29 mouse cellular contexts compared by ENCODE assay signal in the genomic region with DNA sequence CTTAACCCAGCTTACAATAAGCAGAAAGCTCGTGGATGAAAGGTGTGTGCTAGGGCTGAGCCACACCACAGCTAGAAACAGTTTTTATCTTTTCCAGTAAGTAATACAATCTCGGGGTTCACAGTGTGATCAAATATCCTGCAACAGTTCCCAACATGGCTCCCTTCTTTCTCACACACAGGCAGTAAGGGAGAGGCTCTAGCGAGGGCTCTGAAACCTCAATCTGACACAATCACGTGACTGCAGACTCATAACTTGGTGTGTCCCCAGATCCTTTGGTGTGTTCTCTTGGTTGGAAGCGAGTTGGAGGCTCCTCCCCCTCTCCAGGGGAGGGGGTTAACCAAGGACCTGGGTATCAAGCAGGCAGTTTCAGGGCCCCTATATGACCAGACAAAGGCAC. TPM values are rescaled to one million over a fixed set of nuclear protein-coding genes. Genes with fewer than 3 reads are reported as not detected.
"Had no signal": no experiment of that assay in that cellular context is flagged by ENCODE, and none has a peak within 500 bp of the region (broad histone marks: within the 10 kb centered on the region; RNA-seq: fewer than 3 reads in every experiment).

No protein-coding gene starts in this region.

- DNase-seq: cerebellum, adult 9-10 months; cerebellum, adult 9-11 months; cerebellum, postnatal 10 days; cerebellum, postnatal 14 days; cerebellum, postnatal 25 days; cerebellum, postnatal 36 days; embryo, embryonic 11 days; forebrain, postnatal 0 days; gastrocnemius, adult 2 months; gastrocnemius, postnatal 10 days; gastrocnemius, postnatal 14 days; gastrocnemius, postnatal 25 days; gastrocnemius, postnatal 36 days; heart, adult 11 months; heart, adult 18-20 months; heart, adult 2 months had no signal

- ATAC-seq: forebrain, embryonic 13.5 days; forebrain, embryonic 14.5 days; forebrain, embryonic 15.5 days; forebrain, embryonic 16.5 days; forebrain, postnatal 0 days had no signal

- H3K27me3 ChIP-seq: embryonic facial prominence, embryonic 12.5 days; embryonic facial prominence, embryonic 13.5 days; forebrain, embryonic 13.5 days; forebrain, embryonic 15.5 days had no signal

- H3K9ac ChIP-seq: embryonic facial prominence, embryonic 12.5 days; embryonic facial prominence, embryonic 13.5 days; embryonic facial prominence, embryonic 15.5 days; forebrain, embryonic 12.5 days; forebrain, embryonic 13.5 days; forebrain, embryonic 15.5 days; forebrain, postnatal 0 days had no signal

- H3K4me1 ChIP-seq: embryonic facial prominence, embryonic 10.5 days; embryonic facial prominence, embryonic 12.5 days; embryonic facial prominence, embryonic 13.5 days; embryonic facial prominence, embryonic 15.5 days; forebrain, embryonic 10.5 days; forebrain, embryonic 12.5 days; forebrain, embryonic 13.5 days; forebrain, embryonic 15.5 days had no signal

- H3K36me3 ChIP-seq: embryonic facial prominence, embryonic 10.5 days; embryonic facial prominence, embryonic 12.5 days; embryonic facial prominence, embryonic 13.5 days; embryonic facial prominence, embryonic 15.5 days; forebrain, embryonic 10.5 days; forebrain, embryonic 12.5 days; forebrain, embryonic 15.5 days had no signal

- H3K4me2 ChIP-seq: embryonic facial prominence, embryonic 12.5 days; embryonic facial prominence, embryonic 13.5 days; embryonic facial prominence, embryonic 15.5 days; forebrain, embryonic 12.5 days; forebrain, embryonic 13.5 days; forebrain, embryonic 15.5 days had no signal

- H3K4me3 ChIP-seq: embryonic facial prominence, embryonic 10.5 days; embryonic facial prominence, embryonic 12.5 days; embryonic facial prominence, embryonic 13.5 days; embryonic facial prominence, embryonic 15.5 days; erythroblast, embryonic 14.5 days; forebrain, embryonic 10.5 days; forebrain, embryonic 12.5 days; forebrain, embryonic 13.5 days; forebrain, embryonic 15.5 days; gastrocnemius, adult 2 months; heart, adult 2 months had no signal

- H3K27ac ChIP-seq: embryonic facial prominence, embryonic 10.5 days; embryonic facial prominence, embryonic 12.5 days; embryonic facial prominence, embryonic 13.5 days; embryonic facial prominence, embryonic 15.5 days; forebrain, embryonic 10.5 days; forebrain, embryonic 12.5 days; forebrain, embryonic 13.5 days; forebrain, embryonic 15.5 days; gastrocnemius, adult 2 months; heart, adult 2 months had no signal

- H3K9me3 ChIP-seq: embryonic facial prominence, embryonic 10.5 days; embryonic facial prominence, embryonic 12.5 days; embryonic facial prominence, embryonic 13.5 days; embryonic facial prominence, embryonic 15.5 days; forebrain, embryonic 10.5 days; forebrain, embryonic 12.5 days; forebrain, embryonic 13.5 days; forebrain, embryonic 15.5 days had no signal

RNA-seq across cellular contexts. Expression of gene Otog, which starts 35.4 kb away (rescaled TPM):
- total RNA-seq: common myeloid progenitor, adult 5-6 weeks; forebrain, postnatal 0 days; granulocyte monocyte progenitor cell, adult 5-6 weeks; heart, adult 2 months had no signal
- polyA plus RNA-seq: erythroblast, embryonic 14.5 days; forebrain, embryonic 12.5 days; forebrain, embryonic 13.5 days; forebrain, embryonic 14.5 days; forebrain, embryonic 16.5 days had no signal

RNA-seq across cellular contexts. Expression of gene Ush1c, which starts 37.9 kb away (rescaled TPM):
- total RNA-seq: common myeloid progenitor, adult 5-6 weeks; granulocyte monocyte progenitor cell, adult 5-6 weeks had no signal
- polyA plus RNA-seq: erythroblast, embryonic 14.5 days had no signal
